Mouse (Mus musculus): Measurements from ENCODE around the gene Svep1. TPM values are rescaled to one million over a fixed set of nuclear protein-coding genes. Genes with fewer than 3 reads are reported as not detected.

The Svep1 gene
- total RNA-seq, 2 experiments from 2014 or later = 9.2 to 9.7 TPM

- intact Hi-C loops (cut with DNase I) = no loop called here
- no peak for DNase-seq
Observed at GRCm38 (mm10) chr4:58009024-58009423, 197.6 kb downstream of the Svep1 start, which contains the start of gene Txndc8. Txndc8 (minus strand) TSS chr4:58009124.

GRCm38 (mm10) chr4:58003501-58003900 lies 203.2 kb downstream of the Svep1 start:
- DNase-seq = no peak
- intact Hi-C loops (cut with DNase I) = no loop called here

Other genes with a start within 250 kb of the Svep1 start
- gene Txndc8, start 197.7 kb downstream of the Svep1 start, total RNA-seq (2021) = not detected
- under 1 TPM; 0.78 to 0.98 TPM for gene Musk, start 79.1 kb upstream of the Svep1 start, total RNA-seq (2021)

Data from heart, postnatal 14 days (tissue).